Mouse (Mus musculus): ENCODE data around the gene Optc. TPM values are rescaled to one million over a fixed set of nuclear protein-coding genes. Genes with fewer than 3 reads are reported as not detected.
A peak's percentile ranks its signal among the peaks of the same experiment; 100 is the strongest.

Gene Optc
- total and polyA plus RNA-seq, 3 experiments: 0.27 to 0.53 TPM; not detected in 1

- no peak for TF ChIP-seq CHD1 (IDR thresholded peaks at IDR 0.05; ENCODE audit: low read depth, low read length)
- TF ChIP-seq USF1 (IDR thresholded peaks at IDR 0.05; ENCODE audit: low read depth, low read length): no peak
- TF ChIP-seq ELF1 (IDR thresholded peaks at IDR 0.05; ENCODE audit: low read depth, low read length): no peak
- TF ChIP-seq POLR2AphosphoS2 (IDR thresholded peaks at IDR 0.05; ENCODE audit: low read length): no peak
- TF ChIP-seq KAT2A (conservative IDR thresholded peaks at IDR 0.05; ENCODE audit: low read depth, low read length): no peak
- no peak for TF ChIP-seq MEF2A (IDR thresholded peaks at IDR 0.05; ENCODE audit: extremely low read depth, insufficient replicate concordance, low read depth, low read length, poor library complexity, severe bottlenecking)
- no peak for TF ChIP-seq MAX (IDR thresholded peaks at IDR 0.05; ENCODE audit: low read length)
- TF ChIP-seq TAL1 (IDR thresholded peaks at IDR 0.05; ENCODE audit: low read length): peak; percentile 79
- TF ChIP-seq SMC3 (IDR thresholded peaks at IDR 0.05; ENCODE audit: low read depth, low read length): no peak
- TF ChIP-seq MAFK (IDR thresholded peaks at IDR 0.05; ENCODE audit: borderline replicate concordance, low read depth, low read length): no peak
- no peak for TF ChIP-seq NRF1 (IDR thresholded peaks at IDR 0.05; ENCODE audit: insufficient read depth, low read depth, low read length, poor library complexity, severe bottlenecking)
- no peak for TF ChIP-seq UBTF (IDR thresholded peaks at IDR 0.05; ENCODE audit: borderline replicate concordance, insufficient read depth, low read depth, low read length)
- TF ChIP-seq RCOR1 (IDR thresholded peaks at IDR 0.05; ENCODE audit: low read depth, low read length): peak; percentile 41; the same call in 1 of the 2 replicates
- TF ChIP-seq MYC (IDR thresholded peaks at IDR 0.05; ENCODE audit: low read depth, low read length): no peak
- TF ChIP-seq EP300 (IDR thresholded peaks at IDR 0.05; ENCODE audit: low read depth in 1 of 2, low read length in 2 of 2): peak; percentile 74 to 76; a peak in 3 of 4 replicates
- 0 out of 2 replicates have a peak, but pooled peaks have one; percentile 20 for TF ChIP-seq MYB (IDR thresholded peaks at IDR 0.05; ENCODE audit: low read depth, low read length)
- no peak for TF ChIP-seq ZNF384 (IDR thresholded peaks at IDR 0.05; ENCODE audit: low read depth, low read length)
These were observed 46.2 kb upstream of the Optc start (continued) for GRCm38 (mm10) chr1:133954009-133954408.

- DNase-seq (ENCODE audit: low read depth, low spot score): no peak
- no peaks in the 10 kb centered on the region for H3K9me3 ChIP-seq (replicated peaks; ENCODE audit: insufficient read depth, low read length)
- H3K9ac ChIP-seq (ENCODE audit: control insufficient read depth, low read depth, low read length, poor library complexity, severe bottlenecking): no peak overlapping the region
- TF ChIP-seq POLR2AphosphoS2 (IDR thresholded peaks at IDR 0.05; ENCODE audit: low read length) (no peak), RCOR1 (IDR thresholded peaks at IDR 0.05; ENCODE audit: low read depth, low read length) (no peak), SMC3 (IDR thresholded peaks at IDR 0.05; ENCODE audit: low read depth, low read length) (no peak), SIN3A (IDR thresholded peaks at IDR 0.05; ENCODE audit: low read length) (no peak), MXI1 (IDR thresholded peaks at IDR 0.05; ENCODE audit: low read depth, low read length) (no peak), MAX (IDR thresholded peaks at IDR 0.05; ENCODE audit: low read length) (no peak), CHD1 (IDR thresholded peaks at IDR 0.05; ENCODE audit: low read depth, low read length) (no peak), ZMIZ1 (IDR thresholded peaks at IDR 0.05; ENCODE audit: low read depth, low read length) (no peak), ETS1 (IDR thresholded peaks at IDR 0.05; ENCODE audit: low read depth, low read length) (no peak), EP300 (IDR thresholded peaks at IDR 0.05; ENCODE audit: low read depth in 1 of 2, low read length in 2 of 2) (no peak), POLR2A (IDR thresholded peaks at IDR 0.05; ENCODE audit: control insufficient read depth in 1 of 2, insufficient read depth in 1 of 2, low read depth in 1 of 2, low read length in 2 of 2, poor library complexity in 1 of 2) (no peak), GATA1 (IDR thresholded peaks at IDR 0.05; ENCODE audit: low read depth, low read length) (no peak)
- no peak overlapping the region for H3K4me3 ChIP-seq (ENCODE audit: control insufficient read depth in 1 of 2, insufficient read depth in 1 of 2, low read depth in 2 of 2, low read length in 2 of 2)
- H3K79me2 ChIP-seq (ENCODE audit: control insufficient read depth, insufficient read depth, low read length, poor library complexity): no peaks in the 10 kb centered on the region
- peak overlapping the region; percentile 38 for H3K27ac ChIP-seq (ENCODE audit: control insufficient read depth, low read depth, low read length)
- H3K27me3 ChIP-seq (ENCODE audit: control insufficient read depth in 1 of 2, insufficient read depth in 2 of 2, low read length in 2 of 2): no peaks in the 10 kb centered on the region
- peaks cover 0 to 37% of the 10 kb centered on the region in 2 experiments; a peak in 2 of 4 replicates for H3K36me3 ChIP-seq (ENCODE audit: control insufficient read depth in 1 of 2, insufficient read depth in 2 of 2, low read length in 2 of 2)
- H3K4me1 ChIP-seq (ENCODE audit: control insufficient read depth in 1 of 2, insufficient read depth in 2 of 2, low read length in 2 of 2): peaks cover 24 to 40% of the 10 kb centered on the region in 2 experiments
These were observed 45.5 kb upstream of the Optc start for GRCm38 (mm10) chr1:133953261-133953742.
